Mouse (Mus musculus): ENCODE data around the gene Gm4779. TPM values are rescaled to one million over a fixed set of nuclear protein-coding genes. Genes with fewer than 3 reads are reported as not detected.

The Gm4779 gene
- total and polyA plus RNA-seq, 2 experiments from 2014 or later = not detected

- DNase-seq (ENCODE audit: low spot score) = peak; percentile 48
- no peak overlapping the region for H3K4me3 ChIP-seq (ENCODE audit: low read depth, low read length)
- no peak overlapping the region for H3K4me2 ChIP-seq (ENCODE audit: low read depth, low read length, poor library complexity, severe bottlenecking)
- ATAC-seq (ENCODE audit: low FRiP score) = no peak
- H3K9ac ChIP-seq (replicated peaks; ENCODE audit: low read length, poor library complexity, severe bottlenecking) = no peak overlapping the region
- WGBS = 50% methylated on average over 5 of the region's 5 CpGs
- TF ChIP-seq CTCF (IDR thresholded peaks at IDR 0.05) = peak; percentile 82
- no peak overlapping the region for H3K27ac ChIP-seq (ENCODE audit: low read depth, low read length)
- H3K27me3 ChIP-seq (ENCODE audit: insufficient read depth, low read length) = 0 out of 2 replicates have a peak, but pooled peaks cover 3% of the 10 kb centered on the region
- H3K36me3 ChIP-seq (ENCODE audit: insufficient read depth, low read length) = no peaks in the 10 kb centered on the region
- no peaks in the 10 kb centered on the region for H3K9me3 ChIP-seq (ENCODE audit: low read length)
- H3K4me1 ChIP-seq (ENCODE audit: insufficient read depth, low read length) = no peaks in the 10 kb centered on the region
These were observed 22.2 kb downstream of the Gm4779 start for GRCm38 (mm10) chrX:101772035-101772434.

- DNase-seq (ENCODE audit: low spot score) = no peak
- Histone ChIP-seq H3K9me3 (ENCODE audit: low read length) (no peaks in the 10 kb centered on the region), H3K4me3 (ENCODE audit: low read depth, low read length) (no peak overlapping the region), H3K4me2 (ENCODE audit: low read depth, low read length, poor library complexity, severe bottlenecking) (no peak overlapping the region), H3K36me3 (ENCODE audit: insufficient read depth, low read length) (no peaks in the 10 kb centered on the region), H3K27me3 (ENCODE audit: insufficient read depth, low read length) (0 out of 2 replicates have a peak, but pooled peaks cover 5% of the 10 kb centered on the region), H3K9ac (replicated peaks; ENCODE audit: low read length, poor library complexity, severe bottlenecking) (no peak overlapping the region), H3K4me1 (ENCODE audit: insufficient read depth, low read length) (no peaks in the 10 kb centered on the region), H3K27ac (ENCODE audit: low read depth, low read length) (no peak overlapping the region)
- ATAC-seq (ENCODE audit: low FRiP score) = no peak
- WGBS = 66% methylated on average over 3 of the region's 3 CpGs
- no peak for TF ChIP-seq CTCF (IDR thresholded peaks at IDR 0.05)
These were observed 23.9 kb downstream of the Gm4779 start for GRCm38 (mm10) chrX:101770307-101770706.

- DNase-seq (ENCODE audit: low spot score) (no peak), ATAC-seq (ENCODE audit: low FRiP score) (no peak)
- Histone ChIP-seq H3K4me2 (ENCODE audit: low read depth, low read length, poor library complexity, severe bottlenecking) (no peak overlapping the region), H3K4me1 (ENCODE audit: insufficient read depth, low read length) (no peaks in the 10 kb centered on the region), H3K9me3 (ENCODE audit: low read length) (no peaks in the 10 kb centered on the region), H3K27ac (ENCODE audit: low read depth, low read length) (no peak overlapping the region), H3K4me3 (ENCODE audit: low read depth, low read length) (no peak overlapping the region), H3K27me3 (ENCODE audit: insufficient read depth, low read length) (0 out of 2 replicates have a peak, but pooled peaks cover 5% of the 10 kb centered on the region), H3K9ac (replicated peaks; ENCODE audit: low read length, poor library complexity, severe bottlenecking) (no peak overlapping the region), H3K36me3 (ENCODE audit: insufficient read depth, low read length) (no peaks in the 10 kb centered on the region)
- TF ChIP-seq CTCF (IDR thresholded peaks at IDR 0.05) = no peak
- 74% methylated on average over 2 of the region's 2 CpGs for WGBS
These were observed 24.7 kb downstream of the Gm4779 start for GRCm38 (mm10) chrX:101769478-101769877.

GRCm38 (mm10) chrX:101767280-101767679 is 26.9 kb downstream of the Gm4779 start:
- Histone ChIP-seq H3K4me2 (ENCODE audit: low read depth, low read length, poor library complexity, severe bottlenecking) (no peak overlapping the region), H3K27me3 (ENCODE audit: insufficient read depth, low read length) (0 out of 2 replicates have a peak, but pooled peaks cover 5% of the 10 kb centered on the region), H3K9ac (replicated peaks; ENCODE audit: low read length, poor library complexity, severe bottlenecking) (no peak overlapping the region), H3K36me3 (ENCODE audit: insufficient read depth, low read length) (no peaks in the 10 kb centered on the region), H3K27ac (ENCODE audit: low read depth, low read length) (no peak overlapping the region), H3K9me3 (ENCODE audit: low read length) (no peaks in the 10 kb centered on the region), H3K4me1 (ENCODE audit: insufficient read depth, low read length) (no peaks in the 10 kb centered on the region), H3K4me3 (ENCODE audit: low read depth, low read length) (no peak overlapping the region)
- DNase-seq (ENCODE audit: low spot score) (no peak), ATAC-seq (ENCODE audit: low FRiP score) (no peak)
- WGBS = 58% methylated on average over 7 of the region's 7 CpGs
- no peak for TF ChIP-seq CTCF (IDR thresholded peaks at IDR 0.05)

- 82% methylated on average over 4 of the region's 4 CpGs for WGBS
- TF ChIP-seq CTCF (IDR thresholded peaks at IDR 0.05) = no peak
- no peak overlapping the region for H3K9ac ChIP-seq (replicated peaks; ENCODE audit: low read length, poor library complexity, severe bottlenecking)
- no peak overlapping the region for H3K4me3 ChIP-seq (ENCODE audit: low read depth, low read length)
- DNase-seq (ENCODE audit: low spot score) (no peak), ATAC-seq (ENCODE audit: low FRiP score) (no peak)
- no peaks in the 10 kb centered on the region for H3K36me3 ChIP-seq (ENCODE audit: insufficient read depth, low read length)
- no peaks in the 10 kb centered on the region for H3K9me3 ChIP-seq (ENCODE audit: low read length)
- H3K27me3 ChIP-seq (ENCODE audit: insufficient read depth, low read length) = peaks cover 9% of the 10 kb centered on the region; the same call in 1 of the 2 replicates
- H3K27ac ChIP-seq (ENCODE audit: low read depth, low read length) = no peak overlapping the region
- no peaks in the 10 kb centered on the region for H3K4me1 ChIP-seq (ENCODE audit: insufficient read depth, low read length)
- no peak overlapping the region for H3K4me2 ChIP-seq (ENCODE audit: low read depth, low read length, poor library complexity, severe bottlenecking)
These were observed 29.1 kb downstream of the Gm4779 start for GRCm38 (mm10) chrX:101765111-101765510.

- WGBS = 68% methylated on average over 5 of the region's 5 CpGs
These were observed 29.6 kb downstream of the Gm4779 start for GRCm38 (mm10) chrX:101764621-101765020.

More at GRCm38 (mm10) chrX:101764621-101765020, 29.6 kb downstream of the Gm4779 start:
- TF ChIP-seq CTCF (IDR thresholded peaks at IDR 0.05) = no peak
- no peaks in the 10 kb centered on the region for H3K4me1 ChIP-seq (ENCODE audit: insufficient read depth, low read length)
- H3K4me3 ChIP-seq (ENCODE audit: low read depth, low read length) = no peak overlapping the region
- no peak overlapping the region for H3K9ac ChIP-seq (replicated peaks; ENCODE audit: low read length, poor library complexity, severe bottlenecking)
- DNase-seq (ENCODE audit: low spot score) = no peak
- no peak for ATAC-seq (ENCODE audit: low FRiP score)
- H3K9me3 ChIP-seq (ENCODE audit: low read length) = no peaks in the 10 kb centered on the region
- peaks cover 9% of the 10 kb centered on the region; the same call in 1 of the 2 replicates for H3K27me3 ChIP-seq (ENCODE audit: insufficient read depth, low read length)
- H3K4me2 ChIP-seq (ENCODE audit: low read depth, low read length, poor library complexity, severe bottlenecking) = no peak overlapping the region
- no peak overlapping the region for H3K27ac ChIP-seq (ENCODE audit: low read depth, low read length)
- H3K36me3 ChIP-seq (ENCODE audit: insufficient read depth, low read length) = no peaks in the 10 kb centered on the region

Data from midbrain, postnatal 0 days (tissue).